Mouse (Mus musculus): Measurements from ENCODE around the gene Crot. TPM values are rescaled to one million over a fixed set of nuclear protein-coding genes. Genes with fewer than 3 reads are reported as not detected.

Crot gene
- polyA plus RNA-seq, 1 experiment from 2014 or later, result 35.9 TPM

DNA sequence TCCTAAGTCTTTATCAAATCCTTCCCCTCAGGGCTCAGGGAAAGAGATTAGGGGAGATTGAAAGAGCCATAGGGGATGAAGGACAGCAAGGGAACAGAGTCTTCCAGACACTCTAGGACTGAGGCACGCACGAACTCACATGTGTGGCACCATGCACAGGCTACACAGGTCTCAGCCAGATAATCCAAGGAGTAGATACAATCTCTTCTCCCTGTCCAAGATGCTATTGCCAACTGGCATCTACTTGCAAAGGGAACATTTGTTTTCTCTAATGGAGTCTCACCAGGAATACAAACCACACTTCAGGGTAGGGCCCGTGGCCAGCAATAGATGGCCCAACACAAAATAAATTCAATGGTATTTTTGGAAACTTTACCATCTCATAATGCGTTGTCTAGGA, 38.3 kb upstream of the Crot start:
- Histone ChIP-seq H3K4me1 (ENCODE audit: control insufficient read depth, insufficient read depth, low read length) (no peaks in the 10 kb centered on the region), H3K4me2 (ENCODE audit: low read depth) (no peak overlapping the region), H3K27ac (ENCODE audit: low read depth, low read length) (no peak overlapping the region), H3K36me3 (ENCODE audit: control insufficient read depth, insufficient read depth, low read length) (no peaks in the 10 kb centered on the region), H3K27me3 (ENCODE audit: control insufficient read depth, insufficient read depth, low read length) (no peaks in the 10 kb centered on the region), H3K9me3 (ENCODE audit: control insufficient read depth, low read length) (no peaks in the 10 kb centered on the region), H3K4me3 (ENCODE audit: low read depth, low read length) (no peak overlapping the region), H3K9ac (ENCODE audit: low read length) (no peak overlapping the region)
- 94% methylated on average over 4 of the region's 4 CpGs for WGBS
- DNase-seq (ENCODE audit: low spot score) (no peak), ATAC-seq (ENCODE audit: insufficient read depth, low FRiP score, low TSS enrichment) (no peak)

GRCm38 (mm10) chr5:9034535-9034934, 37.4 kb upstream of the Crot start:
- no peak overlapping the region for H3K4me2 ChIP-seq (ENCODE audit: low read depth)
- no peak overlapping the region for H3K4me3 ChIP-seq (ENCODE audit: low read depth, low read length)
- no peak for DNase-seq (ENCODE audit: low spot score)
- no peaks in the 10 kb centered on the region for H3K4me1 ChIP-seq (ENCODE audit: control insufficient read depth, insufficient read depth, low read length)
- ATAC-seq (ENCODE audit: insufficient read depth, low FRiP score, low TSS enrichment), result no peak
- H3K27me3 ChIP-seq (ENCODE audit: control insufficient read depth, insufficient read depth, low read length), result no peaks in the 10 kb centered on the region
- 95% methylated on average over 9 of the region's 9 CpGs for WGBS
- H3K27ac ChIP-seq (ENCODE audit: low read depth, low read length), result no peak overlapping the region
- H3K9ac ChIP-seq (ENCODE audit: low read length), result no peak overlapping the region
- no peaks in the 10 kb centered on the region for H3K9me3 ChIP-seq (ENCODE audit: control insufficient read depth, low read length)
- no peaks in the 10 kb centered on the region for H3K36me3 ChIP-seq (ENCODE audit: control insufficient read depth, insufficient read depth, low read length)

DNA sequence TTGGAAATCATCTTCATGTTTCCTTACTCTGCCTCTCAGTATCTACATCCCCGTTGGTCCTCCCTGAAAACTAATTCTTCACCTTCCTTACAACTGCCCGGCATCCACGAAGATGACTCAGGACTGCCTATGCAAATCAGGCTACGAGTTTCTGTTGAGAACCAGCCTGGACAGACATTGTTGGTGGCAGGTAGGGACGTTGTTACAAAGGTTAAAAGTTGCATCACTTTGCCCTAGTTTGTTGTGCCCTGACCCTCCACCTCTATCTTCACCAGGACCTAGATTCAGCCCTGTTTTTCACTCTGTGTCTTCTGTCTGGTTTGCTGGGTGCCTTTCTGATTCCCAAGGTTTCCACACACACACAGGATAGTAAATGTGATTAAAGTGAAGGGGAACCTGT, 36.7 kb upstream of the Crot start:
- no peak overlapping the region for H3K27ac ChIP-seq (ENCODE audit: low read depth, low read length)
- 93% methylated on average over 5 of the region's 5 CpGs for WGBS
- no peaks in the 10 kb centered on the region for H3K9me3 ChIP-seq (ENCODE audit: control insufficient read depth, low read length)
- H3K9ac ChIP-seq (ENCODE audit: low read length), result no peak overlapping the region
- DNase-seq (ENCODE audit: low spot score) (no peak), ATAC-seq (ENCODE audit: insufficient read depth, low FRiP score, low TSS enrichment) (no peak)
- no peak overlapping the region for H3K4me3 ChIP-seq (ENCODE audit: low read depth, low read length)
- no peak overlapping the region for H3K4me2 ChIP-seq (ENCODE audit: low read depth)
- no peaks in the 10 kb centered on the region for H3K36me3 ChIP-seq (ENCODE audit: control insufficient read depth, insufficient read depth, low read length)
- H3K4me1 ChIP-seq (ENCODE audit: control insufficient read depth, insufficient read depth, low read length), result no peaks in the 10 kb centered on the region
- no peaks in the 10 kb centered on the region for H3K27me3 ChIP-seq (ENCODE audit: control insufficient read depth, insufficient read depth, low read length)

- H3K9me3 ChIP-seq (ENCODE audit: control insufficient read depth, low read length), result no peaks in the 10 kb centered on the region
- no peaks in the 10 kb centered on the region for H3K27me3 ChIP-seq (ENCODE audit: control insufficient read depth, insufficient read depth, low read length)
- H3K4me2 ChIP-seq (ENCODE audit: low read depth), result no peak overlapping the region
- no peak overlapping the region for H3K9ac ChIP-seq (ENCODE audit: low read length)
- ATAC-seq (ENCODE audit: insufficient read depth, low FRiP score, low TSS enrichment), result no peak
- H3K27ac ChIP-seq (ENCODE audit: low read depth, low read length), result no peak overlapping the region
- H3K36me3 ChIP-seq (ENCODE audit: control insufficient read depth, insufficient read depth, low read length), result no peaks in the 10 kb centered on the region
- no peak overlapping the region for H3K4me3 ChIP-seq (ENCODE audit: low read depth, low read length)
- DNase-seq (ENCODE audit: low spot score), result no peak
- no peaks in the 10 kb centered on the region for H3K4me1 ChIP-seq (ENCODE audit: control insufficient read depth, insufficient read depth, low read length)
- WGBS, result 97% methylated on average over 1 of the region's 1 CpGs
Observed at GRCm38 (mm10) chr5:9032641-9033040, 35.5 kb upstream of the Crot start.

GRCm38 (mm10) chr5:9032101-9032590, 35.0 kb upstream of the Crot start:
- Histone ChIP-seq H3K36me3 (ENCODE audit: control insufficient read depth, insufficient read depth, low read length) (no peaks in the 10 kb centered on the region), H3K4me3 (ENCODE audit: low read depth, low read length) (no peak overlapping the region), H3K4me1 (ENCODE audit: control insufficient read depth, insufficient read depth, low read length) (no peaks in the 10 kb centered on the region), H3K27ac (ENCODE audit: low read depth, low read length) (no peak overlapping the region), H3K27me3 (ENCODE audit: control insufficient read depth, insufficient read depth, low read length) (no peaks in the 10 kb centered on the region), H3K9me3 (ENCODE audit: control insufficient read depth, low read length) (no peaks in the 10 kb centered on the region), H3K4me2 (ENCODE audit: low read depth) (no peak overlapping the region), H3K9ac (ENCODE audit: low read length) (no peak overlapping the region)
- 86% methylated on average over 8 of the region's 8 CpGs for whole genome bisulfite sequencing
- DNase-seq (ENCODE audit: low spot score) (no peak), ATAC-seq (ENCODE audit: insufficient read depth, low FRiP score, low TSS enrichment) (no peak)

DNA sequence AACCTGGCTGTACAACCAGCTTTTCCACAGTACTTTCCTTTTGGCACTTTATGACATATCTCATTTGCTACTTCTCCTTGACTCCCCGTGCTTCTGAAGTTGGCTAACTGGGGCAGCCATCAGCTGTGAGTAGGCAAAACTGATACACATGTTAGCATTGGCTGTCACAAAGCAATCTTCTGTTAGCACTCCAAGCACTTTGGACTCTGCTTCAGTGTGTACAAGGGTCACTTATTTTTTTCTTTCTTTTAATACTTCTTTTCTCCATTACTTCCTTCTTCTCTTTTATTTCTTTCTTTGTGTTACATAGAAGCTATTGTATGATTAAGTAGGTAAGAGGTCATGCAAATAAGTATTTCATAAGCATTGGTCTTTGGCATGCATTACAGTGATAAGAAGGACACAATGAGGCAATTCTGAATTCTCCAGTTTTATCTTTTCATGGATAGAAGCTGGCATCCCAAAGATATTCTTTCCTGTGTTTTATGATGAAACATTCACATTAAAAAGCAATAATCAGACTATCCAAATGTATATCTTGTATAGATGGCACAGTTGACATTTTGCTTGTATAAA, 31.2 kb upstream of the Crot start:
- DNase-seq (ENCODE audit: low spot score), result no peak
- Histone ChIP-seq H3K4me1 (ENCODE audit: control insufficient read depth, insufficient read depth, low read length) (no peaks in the 10 kb centered on the region), H3K9me3 (ENCODE audit: control insufficient read depth, low read length) (no peaks in the 10 kb centered on the region), H3K27me3 (ENCODE audit: control insufficient read depth, insufficient read depth, low read length) (no peaks in the 10 kb centered on the region), H3K27ac (ENCODE audit: low read depth, low read length) (no peak overlapping the region), H3K4me2 (ENCODE audit: low read depth) (no peak overlapping the region), H3K4me3 (ENCODE audit: low read depth, low read length) (no peak overlapping the region), H3K36me3 (ENCODE audit: control insufficient read depth, insufficient read depth, low read length) (no peaks in the 10 kb centered on the region), H3K9ac (ENCODE audit: low read length) (no peak overlapping the region)
- WGBS, result 86% methylated on average over 1 of the region's 1 CpGs
- ATAC-seq (ENCODE audit: insufficient read depth, low FRiP score, low TSS enrichment), result no peak

GRCm38 (mm10) chr5:9015352-9015751, 18.2 kb upstream of the Crot start:
- Histone ChIP-seq H3K4me3 (ENCODE audit: low read depth, low read length) (no peak overlapping the region), H3K4me2 (ENCODE audit: low read depth) (no peak overlapping the region), H3K36me3 (ENCODE audit: control insufficient read depth, insufficient read depth, low read length) (no peaks in the 10 kb centered on the region), H3K4me1 (ENCODE audit: control insufficient read depth, insufficient read depth, low read length) (no peaks in the 10 kb centered on the region), H3K9me3 (ENCODE audit: control insufficient read depth, low read length) (no peaks in the 10 kb centered on the region), H3K27ac (ENCODE audit: low read depth, low read length) (no peak overlapping the region), H3K27me3 (ENCODE audit: control insufficient read depth, insufficient read depth, low read length) (no peaks in the 10 kb centered on the region), H3K9ac (ENCODE audit: low read length) (no peak overlapping the region)
- DNase-seq (ENCODE audit: low spot score) (no peak), ATAC-seq (ENCODE audit: insufficient read depth, low FRiP score, low TSS enrichment) (no peak)
- WGBS, result 80% methylated on average over 3 of the region's 3 CpGs

DNA sequence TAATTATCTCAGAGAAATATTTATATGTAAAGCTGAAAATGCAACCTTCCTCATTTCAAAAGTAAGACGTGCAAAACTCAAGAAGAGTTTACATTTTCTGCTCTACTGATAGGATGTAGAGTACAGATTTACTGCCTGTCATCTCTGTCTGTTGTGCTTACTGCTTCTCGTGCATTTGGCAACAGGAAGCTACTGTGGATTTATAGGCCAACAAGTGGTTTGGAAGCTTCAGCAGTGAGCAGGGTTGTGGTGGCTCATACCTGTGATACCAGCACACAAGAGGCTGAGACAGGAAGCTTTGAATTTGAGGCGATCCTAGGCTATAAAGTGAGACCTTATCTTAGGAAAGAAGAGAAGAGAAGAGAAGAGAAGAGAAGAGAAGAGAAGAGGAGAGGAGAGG, 17.6 kb upstream of the Crot start:
- no peak overlapping the region for H3K4me3 ChIP-seq (ENCODE audit: low read depth, low read length)
- no peaks in the 10 kb centered on the region for H3K36me3 ChIP-seq (ENCODE audit: control insufficient read depth, insufficient read depth, low read length)
- H3K9ac ChIP-seq (ENCODE audit: low read length), result no peak overlapping the region
- H3K4me1 ChIP-seq (ENCODE audit: control insufficient read depth, insufficient read depth, low read length), result no peaks in the 10 kb centered on the region
- DNase-seq (ENCODE audit: low spot score), result no peak
- ATAC-seq (ENCODE audit: insufficient read depth, low FRiP score, low TSS enrichment), result no peak
- WGBS, result 76% methylated on average over 3 of the region's 3 CpGs
- no peaks in the 10 kb centered on the region for H3K27me3 ChIP-seq (ENCODE audit: control insufficient read depth, insufficient read depth, low read length)
- no peak overlapping the region for H3K4me2 ChIP-seq (ENCODE audit: low read depth)
- H3K27ac ChIP-seq (ENCODE audit: low read depth, low read length), result no peak overlapping the region
- H3K9me3 ChIP-seq (ENCODE audit: control insufficient read depth, low read length), result no peaks in the 10 kb centered on the region

DNA sequence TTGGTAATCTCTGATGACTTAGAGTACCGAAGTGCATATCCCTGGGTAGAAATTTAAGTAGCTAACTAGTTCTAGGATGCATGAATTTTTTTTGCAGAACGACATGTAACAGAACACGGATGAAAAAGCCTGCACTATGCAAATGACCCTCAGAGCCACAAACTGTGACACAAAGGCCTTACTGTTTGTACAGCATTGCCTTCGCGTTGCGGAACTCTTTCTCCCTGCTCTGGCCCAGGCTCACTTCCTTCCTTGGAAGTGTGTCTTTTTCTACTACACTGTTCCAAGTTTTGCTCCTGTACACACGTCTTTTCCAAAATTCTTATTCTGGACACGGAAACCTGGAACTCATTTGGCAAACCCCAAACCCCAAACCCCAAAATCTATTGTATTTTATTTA, 14.2 kb upstream of the Crot start:
- no peak for DNase-seq (ENCODE audit: low spot score)
- Histone ChIP-seq H3K27me3 (ENCODE audit: control insufficient read depth, insufficient read depth, low read length) (no peaks in the 10 kb centered on the region), H3K36me3 (ENCODE audit: control insufficient read depth, insufficient read depth, low read length) (no peaks in the 10 kb centered on the region)

More for the DNA sequence above, 14.2 kb upstream of the Crot start:
- H3K9ac ChIP-seq (ENCODE audit: low read length), result no peak overlapping the region
- H3K4me2 ChIP-seq (ENCODE audit: low read depth), result no peak overlapping the region
- no peaks in the 10 kb centered on the region for H3K4me1 ChIP-seq (ENCODE audit: control insufficient read depth, insufficient read depth, low read length)
- no peak overlapping the region for H3K4me3 ChIP-seq (ENCODE audit: low read depth, low read length)
- no peak overlapping the region for H3K27ac ChIP-seq (ENCODE audit: low read depth, low read length)
- ATAC-seq (ENCODE audit: insufficient read depth, low FRiP score, low TSS enrichment), result no peak
- H3K9me3 ChIP-seq (ENCODE audit: control insufficient read depth, low read length), result no peaks in the 10 kb centered on the region
- 78% methylated on average over 8 of the region's 8 CpGs for WGBS
